Mouse (Mus musculus) liver, embryonic 16.5 days (tissue): ENCODE measurements around the gene Dhx38. TPM values are rescaled to one million over a fixed set of nuclear protein-coding genes. Genes with fewer than 3 reads are reported as not detected.

Experiments
- ATAC-seq: fragments of 200-750 bp; cut with Nextera tagmentation; 2 replicates; pipeline ENCODE4 v1.8.0; 2017; ENCODE audit warnings: low read depth, mild to moderate bottlenecking, moderate number of reproducible peaks, moderate library complexity
- H3K27ac ChIP-seq: fragments of 300-500 bp; sonication (generic); 2 replicates; pipeline ENCODE4 v1.5.1; 2014; ENCODE audit warnings: mild to moderate bottlenecking, low read length
- H3K27me3 ChIP-seq: fragments of 300-500 bp; sonication (generic); 2 replicates; pipeline ENCODE4 v1.6.1; 2014; ENCODE audit warnings: low read depth, low read length, mixed read lengths; ENCODE audit not compliant: control insufficient read depth, insufficient read depth
- H3K36me3 ChIP-seq: fragments of 300-500 bp; sonication (generic); 2 replicates; pipeline ENCODE4 v1.6.1; 2014; ENCODE audit warnings: mild to moderate bottlenecking; ENCODE audit not compliant: control insufficient read depth, insufficient read depth
- H3K4me1 ChIP-seq: fragments of 300-500 bp; sonication (generic); 2 replicates; pipeline ENCODE4 v1.6.1; 2014; ENCODE audit warnings: low read depth, low read length, mixed read lengths; ENCODE audit not compliant: control insufficient read depth
- H3K4me2 ChIP-seq: fragments of 300-500 bp; sonication (generic); 2 replicates; pipeline ENCODE4 v1.6.1; 2014; ENCODE audit warnings: low read depth, low read length, mixed read lengths
- H3K4me3 ChIP-seq: fragments of 300-500 bp; sonication (generic); 2 replicates; pipeline ENCODE4 v1.5.1; 2014; ENCODE audit warnings: low read depth, mild to moderate bottlenecking, low read length
- H3K9ac ChIP-seq: fragments of 300-500 bp; sonication (generic); 2 replicates; pipeline ENCODE4 v1.6.1; 2014; ENCODE audit warnings: low read depth, low read length
- H3K9me3 ChIP-seq: fragments of 300-500 bp; sonication (generic); replicated peaks from 2 replicates; pipeline ENCODE4 v1.6.1; 2016; ENCODE audit warnings: low read length; ENCODE audit not compliant: control insufficient read depth
- WGBS: fragments of 180-500 bp; shearing (Covaris S2); extraction: QIAGEN DNeasy Blood & Tissue Kit; methylation state at CpG from one replicate; pipeline ENCODE4 v1.1.7; 2014; ENCODE audit not compliant: insufficient replicate concordance; 5-methylcytosine and 5-hydroxymethylcytosine counted together
- polyA plus RNA-seq: library from polyadenylated mRNA; unstranded; fragments of >200 nt; fragmentation: Nextera tagmentation; extraction: Ambion mirVana; gene quantifications from 2 replicates; pipeline ENCODE4 v1.2.1, GENCODE M21; 2015

Gene Dhx38
- polyA plus RNA-seq, 1 experiment from 2014 or later, result 10.4 TPM

DNA sequence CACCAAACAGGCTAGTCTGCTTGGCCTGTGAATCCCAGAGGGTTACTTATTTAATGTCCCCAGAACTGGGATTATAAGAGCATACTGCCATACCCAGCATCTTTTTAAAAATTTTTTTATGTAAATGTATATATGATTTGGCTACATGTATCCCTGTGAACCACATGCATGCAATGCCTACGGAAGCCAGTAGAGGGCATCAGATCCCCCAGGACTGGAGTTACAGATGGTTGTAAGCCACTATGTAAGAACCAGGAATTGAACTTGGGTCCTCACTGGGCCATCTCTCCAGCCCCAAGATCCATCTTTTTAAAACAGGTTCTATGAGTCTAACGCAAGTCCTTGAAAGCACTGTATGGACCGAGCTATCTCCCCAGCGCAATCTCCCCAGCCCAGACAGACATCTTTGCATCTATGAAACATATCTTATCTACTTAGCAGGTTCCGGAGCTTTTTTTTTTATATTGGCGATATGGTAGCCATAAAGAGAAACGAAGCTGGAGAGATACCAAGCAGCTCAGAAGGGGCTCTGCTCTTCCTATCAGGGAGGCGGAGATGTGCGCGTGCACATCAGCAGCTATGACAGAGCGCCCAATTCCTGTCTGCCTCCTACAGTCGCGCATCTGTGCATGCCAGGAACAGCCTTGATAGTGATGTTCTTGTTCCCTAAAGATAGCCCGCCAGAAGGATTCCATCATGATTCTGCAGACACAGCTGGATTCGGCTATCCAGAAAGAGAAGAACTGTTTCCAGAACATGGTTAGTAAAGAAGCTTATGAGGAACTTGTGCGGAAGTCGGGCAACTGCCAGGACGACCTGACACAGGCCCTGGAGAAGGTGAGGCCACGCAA, 30.3 kb downstream of the Dhx38 start:
- 78% methylated on average over 19 of the region's 19 CpGs for WGBS

DNA sequence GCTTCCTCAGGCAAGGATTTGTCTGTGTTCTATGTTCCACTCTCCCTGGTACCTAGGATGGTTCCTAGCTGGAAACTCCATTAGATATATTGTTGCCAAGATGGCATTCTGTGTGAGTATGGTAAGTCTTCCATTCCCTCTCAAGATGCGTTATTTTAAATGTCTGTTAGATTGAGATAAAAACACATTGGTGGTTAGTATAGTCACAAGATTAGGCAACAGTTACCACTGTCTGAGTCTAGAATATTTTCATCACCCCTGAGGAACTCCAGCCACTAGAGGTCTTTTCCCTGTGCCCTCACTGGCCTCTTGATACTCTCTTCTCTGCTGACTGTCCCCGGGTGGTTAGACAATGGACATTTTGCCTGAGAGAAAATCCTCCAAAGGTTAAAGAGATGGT, 41.7 kb downstream of the Dhx38 start:
- H3K4me2 ChIP-seq, result no peak overlapping the region
- 31% methylated on average over 2 of the region's 2 CpGs for WGBS
- no peak overlapping the region for H3K9ac ChIP-seq
- H3K9me3 ChIP-seq, result no peaks in the 10 kb centered on the region
- H3K4me3 ChIP-seq, result no peak overlapping the region
- no peak for ATAC-seq
- H3K4me1 ChIP-seq, result no peaks in the 10 kb centered on the region
- H3K27ac ChIP-seq, result no peak overlapping the region
- no peaks in the 10 kb centered on the region for H3K36me3 ChIP-seq
- no peaks in the 10 kb centered on the region for H3K27me3 ChIP-seq

More for the DNA sequence above, 30.3 kb downstream of the Dhx38 start:
- H3K27ac ChIP-seq, result no peak overlapping the region
- H3K36me3 ChIP-seq, result no peaks in the 10 kb centered on the region
- ATAC-seq, result no peak
- H3K4me3 ChIP-seq, result no peak overlapping the region
- no peaks in the 10 kb centered on the region for H3K4me1 ChIP-seq
- H3K27me3 ChIP-seq, result no peaks in the 10 kb centered on the region
- no peaks in the 10 kb centered on the region for H3K9me3 ChIP-seq
- no peak overlapping the region for H3K4me2 ChIP-seq
- H3K9ac ChIP-seq, result no peak overlapping the region

DNA sequence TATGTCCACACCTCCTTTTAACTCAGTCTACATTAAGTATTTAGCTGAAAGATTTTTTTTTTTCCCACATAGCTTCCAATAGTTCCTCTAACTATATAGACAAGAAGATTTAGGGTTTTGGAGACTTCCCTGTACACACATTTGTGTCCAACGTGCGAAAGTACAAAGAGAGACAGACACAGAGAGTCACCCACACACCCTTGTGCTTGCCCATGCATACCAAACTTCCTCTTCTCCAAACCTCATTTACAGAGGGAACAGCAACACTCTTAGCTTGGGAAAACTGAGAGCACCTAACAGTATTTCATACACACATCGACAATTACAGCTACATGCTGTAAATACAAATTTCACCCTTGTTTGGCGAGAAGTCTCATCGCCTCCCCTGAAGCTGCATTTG, 60.1 kb downstream of the Dhx38 start:
- H3K36me3 ChIP-seq, result no peaks in the 10 kb centered on the region
- no peak overlapping the region for H3K4me2 ChIP-seq
- 68% methylated on average over 5 of the region's 5 CpGs for WGBS
- no peak for ATAC-seq
- no peaks in the 10 kb centered on the region for H3K27me3 ChIP-seq
- no peaks in the 10 kb centered on the region for H3K4me1 ChIP-seq
- no peak overlapping the region for H3K27ac ChIP-seq
- H3K9me3 ChIP-seq, result no peaks in the 10 kb centered on the region
- no peak overlapping the region for H3K4me3 ChIP-seq
- no peak overlapping the region for H3K9ac ChIP-seq

DNA sequence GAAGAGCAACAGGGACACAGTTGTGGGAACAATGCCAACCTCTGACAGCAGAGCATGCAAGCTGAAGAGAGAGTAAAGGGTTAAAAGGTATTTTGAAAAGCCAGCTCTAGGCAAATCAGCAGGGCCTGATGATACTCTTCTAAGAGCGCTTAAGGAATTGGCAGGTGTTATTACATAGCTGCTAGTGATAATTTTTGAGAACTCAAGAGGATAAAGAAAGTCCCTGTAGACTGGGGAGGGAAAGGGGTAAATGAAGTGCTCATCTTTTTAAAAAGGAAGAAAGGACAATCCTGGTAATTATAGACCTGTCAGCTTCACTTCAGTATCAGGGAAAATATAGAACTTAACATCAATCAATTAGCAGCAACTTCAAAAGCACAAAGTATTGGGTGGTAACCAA, 62.1 kb downstream of the Dhx38 start:
- Histone ChIP-seq H3K9ac (no peak overlapping the region), H3K36me3 (no peaks in the 10 kb centered on the region), H3K27me3 (no peaks in the 10 kb centered on the region), H3K4me3 (no peak overlapping the region), H3K27ac (no peak overlapping the region), H3K4me1 (no peaks in the 10 kb centered on the region), H3K9me3 (no peaks in the 10 kb centered on the region), H3K4me2 (no peak overlapping the region)
- WGBS, result 62% methylated on average over 1 of the region's 1 CpGs
- no peak for ATAC-seq

DNA sequence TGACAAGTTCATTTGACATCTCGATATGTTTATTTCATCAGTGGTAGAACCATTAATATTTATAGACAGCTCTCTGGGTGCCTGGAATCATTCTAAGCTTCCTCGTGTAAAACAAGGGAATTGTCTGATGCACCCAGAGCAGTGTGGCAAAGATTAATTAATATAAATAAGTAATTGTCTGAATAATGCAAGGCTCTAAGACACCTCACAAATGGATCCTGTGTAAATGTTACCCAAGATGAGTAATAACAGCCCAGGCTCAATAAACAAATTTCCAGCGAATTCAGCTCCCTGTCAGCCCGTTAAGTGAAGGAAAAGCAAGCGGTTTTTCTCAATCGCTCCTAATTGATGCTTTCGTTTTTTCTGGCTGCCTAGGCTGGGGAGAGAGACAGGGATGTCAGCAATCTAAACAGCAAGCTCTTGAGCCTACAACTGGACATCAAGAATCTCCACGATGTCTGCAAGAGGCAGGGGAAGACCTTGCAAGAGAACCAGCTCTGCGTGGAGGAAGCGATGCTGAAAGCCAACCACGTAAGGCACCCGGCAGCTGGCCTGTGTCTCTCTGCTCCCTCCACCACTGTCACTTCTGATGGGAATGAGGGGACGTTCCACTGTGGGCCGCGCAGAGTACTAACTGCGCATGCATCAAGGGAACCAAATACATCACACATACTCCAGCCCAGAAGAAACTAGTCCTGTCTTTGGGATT, 66.5 kb downstream of the Dhx38 start:
- Histone ChIP-seq H3K4me2 (no peak overlapping the region), H3K4me3 (no peak overlapping the region), H3K9me3 (no peaks in the 10 kb centered on the region), H3K27ac (no peak overlapping the region), H3K9ac (no peak overlapping the region), H3K4me1 (no peaks in the 10 kb centered on the region), H3K36me3 (no peaks in the 10 kb centered on the region), H3K27me3 (no peaks in the 10 kb centered on the region)
- ATAC-seq, result no peak
- WGBS, result 74% methylated on average over 16 of the region's 16 CpGs

Other genes starting within 250 kb of the Dhx38 start
- not detected in 2 replicates for gene Pmfbp1, start 71.8 kb downstream of the Dhx38 start, polyA plus RNA-seq
- gene Txnl4b, start within 50 bp of the Dhx38 start, polyA plus RNA-seq, result 10.3 TPM in 2 replicates
- gene Hp, start 13.3 kb upstream of the Dhx38 start, polyA plus RNA-seq, result 199 and 246 TPM in 2 replicates
- 16.0 and 16.4 TPM in 2 replicates for gene Dhodh, start 42.8 kb upstream of the Dhx38 start, polyA plus RNA-seq
- gene Pkd1l3, start 48.7 kb upstream of the Dhx38 start, polyA plus RNA-seq, result 0.37 and 0.48 TPM in 2 replicates
- gene Ist1, start 127.4 kb upstream of the Dhx38 start, polyA plus RNA-seq, result 37.2 and 38.9 TPM in 2 replicates
- gene Zfp821, start 139.7 kb upstream of the Dhx38 start, polyA plus RNA-seq, result 4.9 and 5.3 TPM in 2 replicates
- 2.8 and 3.2 TPM in 2 replicates for gene Atxn1l, start 171.9 kb upstream of the Dhx38 start, polyA plus RNA-seq
- gene Ap1g1, start 212.7 kb upstream of the Dhx38 start, polyA plus RNA-seq, result 16.6 and 19.4 TPM in 2 replicates